Mouse (Mus musculus): ENCODE results near the gene Lemd2.

Gene Lemd2

GRCm38 (mm10) chr17:27158439-27158838 lies 45.8 kb downstream of the Lemd2 start:
- DNase-seq (ENCODE audit: low spot score): no peak

- DNase-seq (ENCODE audit: low spot score): no peak
Measured at GRCm38 (mm10) chr17:27155752-27156151, 48.5 kb downstream of the Lemd2 start.

- DNase-seq (ENCODE audit: low spot score): no peak
Measured at GRCm38 (mm10) chr17:27154881-27155280, 49.4 kb downstream of the Lemd2 start.

- DNase-seq (ENCODE audit: low spot score): no peak
Measured at GRCm38 (mm10) chr17:27154256-27154655, 50.0 kb downstream of the Lemd2 start.

- DNase-seq (ENCODE audit: low spot score): no peak
Measured at GRCm38 (mm10) chr17:27153773-27154193, 50.5 kb downstream of the Lemd2 start.

- peak; percentile 38 for DNase-seq (ENCODE audit: low spot score)
Measured at GRCm38 (mm10) chr17:27152976-27153723, 51.1 kb downstream of the Lemd2 start.

- DNase-seq (ENCODE audit: low spot score): no peak
Measured at GRCm38 (mm10) chr17:27151411-27151810, 52.9 kb downstream of the Lemd2 start.

GRCm38 (mm10) chr17:27150871-27151270 lies 53.4 kb downstream of the Lemd2 start:
- DNase-seq (ENCODE audit: low spot score): no peak

GRCm38 (mm10) chr17:27146323-27146923 lies 57.8 kb downstream of the Lemd2 start:
- no peak for DNase-seq (ENCODE audit: low spot score)

GRCm38 (mm10) chr17:27144152-27144551 lies 60.1 kb downstream of the Lemd2 start:
- DNase-seq (ENCODE audit: low spot score): no peak

- no peak for DNase-seq (ENCODE audit: low spot score)
Measured at GRCm38 (mm10) chr17:27141971-27142450, 62.3 kb downstream of the Lemd2 start.

GRCm38 (mm10) chr17:27140262-27140661 lies 64.0 kb downstream of the Lemd2 start:
- no peak for DNase-seq (ENCODE audit: low spot score)

All from lung, postnatal 25 days (tissue).